16 mouse cellular contexts compared by ENCODE assay signal in genomic region chr1:154783521-154783920, GRCm38 (mm10).
"Had no signal": no experiment of that assay in that cellular context is flagged by ENCODE, and none has a peak within 500 bp of the region (broad histone marks: within the 10 kb centered on the region; RNA-seq: fewer than 3 reads in every experiment).

No protein-coding gene starts in this region.

- H3K27ac ChIP-seq: hindbrain, embryonic 15.5 days; left cerebral cortex, adult 2 months; liver, embryonic 15.5 days; neural tube, embryonic 12.5 days; neural tube, embryonic 15.5 days had no signal

- H3K4me3 ChIP-seq: hindbrain, embryonic 15.5 days; left cerebral cortex, adult 2 months; liver, embryonic 15.5 days; neural tube, embryonic 12.5 days; neural tube, embryonic 15.5 days had no signal

- ATAC-seq: intestine, postnatal 0 days had no signal

- H3K9ac ChIP-seq: hindbrain, embryonic 15.5 days; liver, embryonic 15.5 days; neural tube, embryonic 12.5 days; neural tube, embryonic 15.5 days had no signal

- DNase-seq: layer of hippocampus, postnatal 36 days; lung, adult 18-20 months; lung, postnatal 10 days; lung, postnatal 4 days; midbrain, embryonic 14.5 days; retina, postnatal 1 day; thymus, adult 18-20 months; thymus, postnatal 36 days had no signal

- H3K36me3 ChIP-seq: hindbrain, embryonic 15.5 days; liver, embryonic 15.5 days; neural tube, embryonic 12.5 days; neural tube, embryonic 15.5 days had no signal

- H3K9me3 ChIP-seq: hindbrain, embryonic 15.5 days; liver, embryonic 15.5 days; neural tube, embryonic 12.5 days; neural tube, embryonic 15.5 days had no signal

- H3K4me2 ChIP-seq: hindbrain, embryonic 15.5 days; liver, embryonic 11.5 days; liver, embryonic 15.5 days; midbrain, embryonic 11.5 days; neural tube, embryonic 12.5 days; neural tube, embryonic 15.5 days had no signal
